Mouse (Mus musculus) embryonic fibroblast, embryonic 13.5 days (primary cell): ENCODE measurements around the gene Galnt10.

ENCODE experiments used
- CTCF ChIP-seq: IDR thresholded peaks from 2 replicates; pipeline ENCODE4 v1.5.1; 2011; ENCODE audit warnings: mild to moderate bottlenecking, control low read depth, low read length, moderate library complexity, borderline replicate concordance; ENCODE audit not compliant: insufficient read depth
- POLR2A ChIP-seq: IDR thresholded peaks from 2 replicates; pipeline ENCODE4 v1.6.1; 2011; ENCODE audit warnings: low read depth, mild to moderate bottlenecking, control low read depth, low read length, moderate library complexity

DNA sequence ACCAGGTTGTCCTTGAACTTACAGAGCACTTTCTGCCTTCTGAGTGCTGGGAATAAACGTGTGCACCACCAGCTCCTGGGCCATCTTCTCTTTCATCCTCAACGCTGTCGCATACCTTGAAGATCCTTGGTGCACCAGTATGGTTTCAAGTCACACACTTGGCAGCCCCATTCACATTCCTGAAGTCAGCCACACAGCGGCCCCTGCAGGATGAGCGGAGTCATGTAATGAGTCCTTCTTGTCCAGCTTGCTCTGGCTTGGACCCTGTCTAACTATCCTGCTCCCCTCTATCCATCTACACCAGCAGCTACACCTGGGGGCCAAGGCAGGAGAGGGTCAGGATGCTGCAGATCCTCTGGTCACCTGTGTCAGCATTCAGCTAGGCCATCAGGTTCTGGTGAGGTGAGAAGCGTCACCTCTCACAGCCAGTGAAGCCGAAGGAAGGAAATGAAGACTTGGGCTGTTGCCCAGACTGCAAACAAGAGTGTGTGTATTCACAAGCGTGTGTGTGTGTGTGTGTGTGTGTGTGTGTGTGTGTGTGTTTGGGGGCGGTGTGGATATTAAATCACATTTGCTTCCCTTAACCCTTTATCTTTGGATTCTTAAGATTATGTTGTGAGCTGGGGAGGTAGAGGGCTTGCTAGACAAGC, 18.0 kb upstream of the Galnt10 start:
- 0 out of 2 replicates have a peak, but pooled peaks have one; percentile 21 for TF ChIP-seq CTCF
- no peak for TF ChIP-seq POLR2A
